Mouse (Mus musculus) heart, postnatal 0 days (tissue): ENCODE data around the gene Drc3. TPM values are rescaled to one million over a fixed set of nuclear protein-coding genes. Genes with fewer than 3 reads are reported as not detected.

Source experiments
- ATAC-seq: fragments of 200-750 bp; cut with Nextera tagmentation; 2 replicates; pipeline ENCODE4 v1.8.0; 2017; ENCODE audit warnings: low read depth, moderate number of reproducible peaks, moderate library complexity; ENCODE audit not compliant: insufficient read depth
- DNase-seq: peaks from one replicate; pipeline ENCODE4 v3.0.0-alpha.2; 2016; ENCODE audit warnings: low spot score
- H3K27ac ChIP-seq: fragments of 300-500 bp; sonication (generic); 2 replicates; pipeline ENCODE4 v1.5.1; 2014; ENCODE audit warnings: low read depth, mild to moderate bottlenecking
- H3K27me3 ChIP-seq: fragments of 300-500 bp; sonication (generic); 2 replicates; pipeline ENCODE4 v1.6.1; 2014; ENCODE audit warnings: low read length, mixed read lengths; ENCODE audit not compliant: control insufficient read depth, insufficient read depth
- H3K36me3 ChIP-seq: fragments of 300-500 bp; sonication (generic); replicated peaks from 2 replicates; pipeline ENCODE4 v1.6.1; 2014; ENCODE audit warnings: low read length, mixed read lengths; ENCODE audit not compliant: control insufficient read depth, insufficient read depth
- H3K4me1 ChIP-seq: fragments of 300-500 bp; sonication (generic); 2 replicates; pipeline ENCODE4 v1.6.1; 2014; ENCODE audit warnings: antibody characterized with exemption; ENCODE audit not compliant: control insufficient read depth, insufficient read depth
- H3K4me2 ChIP-seq: fragments of 300-500 bp; sonication (generic); 2 replicates; pipeline ENCODE4 v1.6.1; 2014; ENCODE audit warnings: low read depth, mild to moderate bottlenecking, low read length, moderate library complexity
- H3K4me3 ChIP-seq: fragments of 300-500 bp; sonication (generic); 2 replicates; pipeline ENCODE4 v1.5.1; 2014; ENCODE audit warnings: low read depth, low read length
- H3K9ac ChIP-seq: fragments of 300-500 bp; sonication (generic); replicated peaks from 2 replicates; pipeline ENCODE4 v1.6.1; 2014; ENCODE audit warnings: low read depth, low read length, mixed read lengths
- H3K9me3 ChIP-seq: fragments of 300-500 bp; sonication (generic); replicated peaks from 2 replicates; pipeline ENCODE4 v1.6.1; 2016; ENCODE audit warnings: low read length; ENCODE audit not compliant: control insufficient read depth
- CTCF ChIP-seq: IDR thresholded peaks from 2 replicates; pipeline ENCODE4 v1.5.1; 2016; ENCODE audit warnings: antibody characterized with exemption, control low read depth, low read depth
- EP300 ChIP-seq: IDR thresholded peaks from 2 replicates; pipeline ENCODE4 v1.6.1; 2016; ENCODE audit warnings: antibody characterized with exemption, low read depth
- WGBS: fragments of 180-500 bp; shearing (Covaris S2); extraction: QIAGEN DNeasy Blood & Tissue Kit; methylation state at CpG from one replicate; pipeline ENCODE4 v1.1.7; 2014; 5-methylcytosine and 5-hydroxymethylcytosine counted together
- polyA plus RNA-seq: library from polyadenylated mRNA; unstranded; fragments of >200 nt; fragmentation: Nextera tagmentation; extraction: Ambion mirVana; gene quantifications from 2 replicates; pipeline ENCODE4 v1.2.1, GENCODE M21; 2015
- total RNA-seq: library from RNA; depleted of rRNA; stranded (reverse); fragments of >200 nt; gene quantifications from 2 replicates; pipeline ENCODE4 v1.2.3, GENCODE M21; 2014; ENCODE audit warnings: low replicate concordance

Gene Drc3
- total and polyA plus RNA-seq, 2 experiments from 2014 or later = 2.1 to 2.9 TPM

GRCm38 (mm10) chr11:60355952-60356351 is 2.8 kb downstream of the Drc3 start:
- ATAC-seq = no peak
- no peak overlapping the region for H3K27ac ChIP-seq

GRCm38 (mm10) chr11:60357116-60357515 is 4.0 kb downstream of the Drc3 start:
- TF ChIP-seq CTCF (no peak), EP300 (no peak)
- Histone ChIP-seq H3K4me2 (no peak overlapping the region), H3K9ac (no peak overlapping the region), H3K4me3 (no peak overlapping the region), H3K4me1 (peaks cover 10% of the 10 kb centered on the region), H3K36me3 (no peaks in the 10 kb centered on the region), H3K27me3 (no peaks in the 10 kb centered on the region), H3K9me3 (no peaks in the 10 kb centered on the region), H3K27ac (no peak overlapping the region)
- ATAC-seq (no peak), DNase-seq (no peak)
- WGBS = 37% methylated on average over 1 of the region's 1 CpGs

More at GRCm38 (mm10) chr11:60355952-60356351, 2.8 kb downstream of the Drc3 start:
- WGBS = 79% methylated on average over 2 of the region's 2 CpGs
- H3K27me3 ChIP-seq = no peaks in the 10 kb centered on the region
- no peaks in the 10 kb centered on the region for H3K36me3 ChIP-seq
- no peak overlapping the region for H3K9ac ChIP-seq
- TF ChIP-seq CTCF (no peak), EP300 (no peak)
- no peak overlapping the region for H3K4me3 ChIP-seq
- H3K9me3 ChIP-seq = no peaks in the 10 kb centered on the region
- DNase-seq = no peak
- H3K4me1 ChIP-seq = peaks cover 21% of the 10 kb centered on the region
- no peak overlapping the region for H3K4me2 ChIP-seq

- Histone ChIP-seq H3K4me3 (no peak overlapping the region), H3K4me1 (peaks cover 10% of the 10 kb centered on the region), H3K27ac (peak overlapping the region; percentile 20; the same call in 1 of the 2 replicates), H3K36me3 (no peaks in the 10 kb centered on the region), H3K9ac (no peak overlapping the region), H3K27me3 (no peaks in the 10 kb centered on the region), H3K4me2 (no peak overlapping the region), H3K9me3 (no peaks in the 10 kb centered on the region)
- DNase-seq (no peak), ATAC-seq (no peak)
- 28% methylated on average over 7 of the region's 7 CpGs for WGBS
- no peak for TF ChIP-seq CTCF
- no peak for TF ChIP-seq EP300
Observed at GRCm38 (mm10) chr11:60358548-60358947, 5.4 kb downstream of the Drc3 start.

GRCm38 (mm10) chr11:60359138-60359537 is 6.0 kb downstream of the Drc3 start:
- H3K27me3 ChIP-seq = no peaks in the 10 kb centered on the region
- H3K9me3 ChIP-seq = no peaks in the 10 kb centered on the region
- no peak overlapping the region for H3K4me3 ChIP-seq
- H3K4me2 ChIP-seq = no peak overlapping the region
- ATAC-seq = no peak
- peaks cover 10% of the 10 kb centered on the region for H3K4me1 ChIP-seq
- H3K9ac ChIP-seq = no peak overlapping the region
- no peaks in the 10 kb centered on the region for H3K36me3 ChIP-seq
- H3K27ac ChIP-seq = no peak overlapping the region
- TF ChIP-seq EP300 (no peak), CTCF (no peak)
- WGBS = 67% methylated on average over 5 of the region's 5 CpGs
- DNase-seq = no peak

- Histone ChIP-seq H3K9me3 (no peaks in the 10 kb centered on the region), H3K27ac (peak overlapping the region; percentile 21; the same call in 1 of the 2 replicates), H3K4me2 (no peak overlapping the region), H3K9ac (no peak overlapping the region), H3K4me1 (peaks cover 10% of the 10 kb centered on the region), H3K4me3 (no peak overlapping the region), H3K36me3 (no peaks in the 10 kb centered on the region), H3K27me3 (no peaks in the 10 kb centered on the region)
- no peak for ATAC-seq
- WGBS = 76% methylated on average over 1 of the region's 1 CpGs
- TF ChIP-seq CTCF = no peak
- TF ChIP-seq EP300 = no peak
- DNase-seq = no peak
Observed at GRCm38 (mm10) chr11:60359936-60360335, 6.8 kb downstream of the Drc3 start.

GRCm38 (mm10) chr11:60360631-60361201 is 7.6 kb downstream of the Drc3 start:
- Histone ChIP-seq H3K4me1 (peaks cover 11% of the 10 kb centered on the region), H3K9me3 (no peaks in the 10 kb centered on the region), H3K9ac (no peak overlapping the region), H3K4me2 (no peak overlapping the region), H3K27ac (peak overlapping the region; percentile 21), H3K4me3 (no peak overlapping the region), H3K27me3 (no peaks in the 10 kb centered on the region), H3K36me3 (no peaks in the 10 kb centered on the region)
- DNase-seq (peak; percentile 15), ATAC-seq (peak; percentile 61; the same call in 1 of the 2 replicates)
- no peak for TF ChIP-seq EP300
- WGBS = 56% methylated on average over 5 of the region's 5 CpGs
